Mouse (Mus musculus) forebrain, embryonic 11.5 days (tissue): ENCODE measurements at regions not wholly inside any gene's neighbourhood (a gene's known extent, or its start where the extent isn't known, plus 50 kb on each side); places are given as distances from the start of the nearest gene placed in this dataset.
A peak's percentile ranks its signal among the peaks of the same experiment; 100 is the strongest.

Source experiments
- ATAC-seq: fragments of 200-750 bp; cut with Nextera tagmentation; replicated peaks from 2 replicates; pipeline ENCODE4 v1.8.0; 2017; ENCODE audit warnings: moderate TSS enrichment; ENCODE audit not compliant: low FRiP score
- DNase-seq: peaks from one replicate; pipeline ENCODE4 v3.0.0-alpha.2; 2017; ENCODE audit warnings: low spot score
- H3K27ac ChIP-seq: fragments of 300-500 bp; sonication (generic); 2 replicates; pipeline ENCODE4 v1.5.1; 2014; ENCODE audit warnings: low read depth, low read length
- H3K27me3 ChIP-seq: fragments of 300-500 bp; sonication (generic); 2 replicates; pipeline ENCODE4 v1.6.1; 2014; ENCODE audit warnings: mild to moderate bottlenecking, low read length, mixed read lengths; ENCODE audit not compliant: control insufficient read depth, insufficient read depth
- H3K36me3 ChIP-seq: fragments of 300-500 bp; sonication (generic); 2 replicates; pipeline ENCODE4 v1.6.1; 2014; ENCODE audit warnings: mild to moderate bottlenecking, low read length, moderate library complexity, mixed read lengths; ENCODE audit not compliant: control insufficient read depth, insufficient read depth
- H3K4me1 ChIP-seq: fragments of 300-500 bp; sonication (generic); replicated peaks from 2 replicates; pipeline ENCODE4 v1.6.1; 2014; ENCODE audit warnings: low read length, mixed read lengths; ENCODE audit not compliant: control insufficient read depth, insufficient read depth
- H3K4me2 ChIP-seq: fragments of 300-500 bp; sonication (generic); 2 replicates; pipeline ENCODE4 v1.6.1; 2014; ENCODE audit warnings: low read depth, mild to moderate bottlenecking, low read length, moderate library complexity, mixed read lengths; ENCODE audit not compliant: severe bottlenecking
- H3K4me3 ChIP-seq: fragments of 300-500 bp; sonication (generic); 2 replicates; pipeline ENCODE4 v1.5.1; 2014; ENCODE audit warnings: low read depth, low read length
- H3K9ac ChIP-seq: fragments of 300-500 bp; sonication (generic); 2 replicates; pipeline ENCODE4 v1.6.1; 2014; ENCODE audit warnings: low read length
- H3K9me3 ChIP-seq: fragments of 300-500 bp; sonication (generic); 2 replicates; pipeline ENCODE4 v1.6.1; 2016; ENCODE audit warnings: low read length, mixed read lengths; ENCODE audit not compliant: control insufficient read depth
- WGBS: fragments of 180-500 bp; shearing (Covaris S2); extraction: QIAGEN DNeasy Blood & Tissue Kit; methylation state at CpG from one replicate; pipeline ENCODE4 v1.1.7; 2014; 5-methylcytosine and 5-hydroxymethylcytosine counted together

- Histone ChIP-seq H3K4me1 (no peaks in the 10 kb centered on the region), H3K27ac (0 out of 2 replicates have a peak overlapping the region, but pooled peaks have one; percentile 18), H3K9ac (no peak overlapping the region), H3K4me2 (no peak overlapping the region), H3K36me3 (no peaks in the 10 kb centered on the region), H3K27me3 (no peaks in the 10 kb centered on the region), H3K4me3 (no peak overlapping the region), H3K9me3 (no peaks in the 10 kb centered on the region)
- 50% methylated on average over 6 of the region's 6 CpGs for WGBS
- ATAC-seq (no peak), DNase-seq (no peak)
These were observed 1517.8 kb upstream of the Pcdh20 start for GRCm38 (mm10) chr14:89988983-89989382.

- Histone ChIP-seq H3K4me1 (no peaks in the 10 kb centered on the region), H3K36me3 (no peaks in the 10 kb centered on the region), H3K9ac (no peak overlapping the region), H3K27me3 (no peaks in the 10 kb centered on the region), H3K4me3 (no peak overlapping the region), H3K27ac (peak overlapping the region; percentile 34; the same call in 1 of the 2 replicates), H3K4me2 (no peak overlapping the region), H3K9me3 (no peaks in the 10 kb centered on the region)
- 15% methylated on average over 1 of the region's 1 CpGs for WGBS
- no peak for DNase-seq
- peak; percentile 72 for ATAC-seq
These were observed 1514.9 kb upstream of the Pcdh20 start for GRCm38 (mm10) chr14:89986072-89986471.

- WGBS: 16% methylated on average over 1 of the region's 1 CpGs
- ATAC-seq (peak; percentile 85), DNase-seq (no peak)
- no peak overlapping the region for H3K27ac ChIP-seq
- no peaks in the 10 kb centered on the region for H3K9me3 ChIP-seq
- no peak overlapping the region for H3K4me2 ChIP-seq
- no peaks in the 10 kb centered on the region for H3K27me3 ChIP-seq
- no peaks in the 10 kb centered on the region for H3K4me1 ChIP-seq
- H3K36me3 ChIP-seq: no peaks in the 10 kb centered on the region
- H3K4me3 ChIP-seq: no peak overlapping the region
- no peak overlapping the region for H3K9ac ChIP-seq
These were observed 1514.4 kb upstream of the Pcdh20 start for GRCm38 (mm10) chr14:89985630-89986029.
